Mouse (Mus musculus) ES-E14 (cell line): ENCODE results near the gene Aoah. TPM values are rescaled to one million over a fixed set of nuclear protein-coding genes. Genes with fewer than 3 reads are reported as not detected.

Experiments used
- DNase-seq: peaks from one replicate; pipeline ENCODE4 v3.0.0-alpha.2; 2013; ENCODE audit warnings: low read depth, low spot score
- H3K27ac ChIP-seq: 2 replicates; pipeline ENCODE4 v1.5.1; 2012; ENCODE audit warnings: low read depth, mild to moderate bottlenecking, low read length, moderate library complexity, mixed read lengths; ENCODE audit not compliant: poor library complexity, insufficient read depth, severe bottlenecking
- H3K36me3 ChIP-seq: 2 replicates; pipeline ENCODE4 v1.6.1; 2012; ENCODE audit warnings: mild to moderate bottlenecking, low read length, moderate library complexity, mixed read lengths; ENCODE audit not compliant: control insufficient read depth, poor library complexity, insufficient read depth, severe bottlenecking
- H3K4me1 ChIP-seq, 2 experiments: fragments of 150-350 bp in 1 of 2; sonication (generic) in 1 of 2; 2 replicates each; pipeline ENCODE4 v1.6.1; 2012; ENCODE audit warnings: low read length in 2 of 2, mild to moderate bottlenecking in 1 of 2, mixed read lengths in 1 of 2; ENCODE audit not compliant: control insufficient read depth in 2 of 2, insufficient read depth in 2 of 2, poor library complexity in 1 of 2
- H3K4me3 ChIP-seq, 2 experiments: fragments of 150-350 bp in 1 of 2; sonication (generic) in 1 of 2; 2 replicates each; pipeline ENCODE4 v1.5.1; 2012; ENCODE audit warnings: low read length in 2 of 2, low read depth in 1 of 2, mild to moderate bottlenecking in 1 of 2, mixed read lengths in 1 of 2; ENCODE audit not compliant: insufficient read depth in 1 of 2, poor library complexity in 1 of 2, severe bottlenecking in 1 of 2
- H3K9ac ChIP-seq: 2 replicates; pipeline ENCODE4 v1.6.1; 2012; ENCODE audit warnings: low read depth, mild to moderate bottlenecking, low read length, mixed read lengths; ENCODE audit not compliant: poor library complexity, insufficient read depth, severe bottlenecking
- H3K9me3 ChIP-seq: fragments of 150-350 bp; sonication (generic); 2 replicates; pipeline ENCODE4 v1.6.1; 2012; ENCODE audit warnings: low read depth, mild to moderate bottlenecking, low read length; ENCODE audit not compliant: control insufficient read depth, insufficient read depth
- CHD2 ChIP-seq: IDR thresholded peaks from 2 replicates; pipeline ENCODE4 v1.6.1; 2014; ENCODE audit warnings: mild to moderate bottlenecking, low read depth, low read length, inconsistent platforms
- HCFC1 ChIP-seq: IDR thresholded peaks from 2 replicates; pipeline ENCODE4 v1.6.1; 2012; ENCODE audit warnings: low read length, inconsistent platforms, borderline replicate concordance; ENCODE audit not compliant: insufficient read depth
- MAFK ChIP-seq: IDR thresholded peaks from 2 replicates; pipeline ENCODE4 v1.6.1; 2014; ENCODE audit warnings: mild to moderate bottlenecking, low read depth, low read length, inconsistent platforms; ENCODE audit not compliant: insufficient read depth
- ZC3H11A ChIP-seq: IDR thresholded peaks from 2 replicates; pipeline ENCODE4 v1.6.1; 2012; ENCODE audit warnings: low read depth, mild to moderate bottlenecking, inconsistent platforms, low read length, borderline replicate concordance
- ZNF384 ChIP-seq: IDR thresholded peaks from 2 replicates; pipeline ENCODE4 v1.6.1; 2012; ENCODE audit warnings: low read depth, low read length, inconsistent platforms
- in situ Hi-C, 2 experiments: fragments of 600-800 bp; cut with MboI; formaldehyde crosslinking; loops; one replicate each; pipeline ENCODE4 v1.15.1; 2025; ENCODE audit warnings: low sequenced_read_pairs in 2 of 2, inconsistent platforms in 1 of 2; ENCODE audit not compliant: unreplicated experiment in 2 of 2
- total RNA-seq: library from RNA; depleted of rRNA; stranded (reverse); fragments of 300-350 nt; gene quantifications from 2 replicates; pipeline ENCODE4 v1.2.3, GENCODE M21; 2012

The Aoah gene
- total RNA-seq, 1 experiment: 3.3 TPM

- no peaks in the 10 kb centered on the region for H3K9me3 ChIP-seq
- no peak overlapping the region for H3K27ac ChIP-seq
- in situ Hi-C loops: no loop called here
- H3K4me3 ChIP-seq: no peak overlapping the region
- H3K9ac ChIP-seq: no peak overlapping the region
- no peaks in the 10 kb centered on the region for H3K4me1 ChIP-seq
- TF ChIP-seq MAFK (no peak), CHD2 (no peak), ZNF384 (no peak), ZC3H11A (no peak)
- no peak for DNase-seq
- no peaks in the 10 kb centered on the region for H3K36me3 ChIP-seq
These were observed 34.8 kb downstream of the Aoah start for GRCm38 (mm10) chr13:20828728-20829127.

- TF ChIP-seq ZC3H11A (no peak), HCFC1 (no peak), MAFK (no peak), CHD2 (no peak), ZNF384 (no peak)
These were observed 35.4 kb downstream of the Aoah start for GRCm38 (mm10) chr13:20829181-20829900.

DNA sequence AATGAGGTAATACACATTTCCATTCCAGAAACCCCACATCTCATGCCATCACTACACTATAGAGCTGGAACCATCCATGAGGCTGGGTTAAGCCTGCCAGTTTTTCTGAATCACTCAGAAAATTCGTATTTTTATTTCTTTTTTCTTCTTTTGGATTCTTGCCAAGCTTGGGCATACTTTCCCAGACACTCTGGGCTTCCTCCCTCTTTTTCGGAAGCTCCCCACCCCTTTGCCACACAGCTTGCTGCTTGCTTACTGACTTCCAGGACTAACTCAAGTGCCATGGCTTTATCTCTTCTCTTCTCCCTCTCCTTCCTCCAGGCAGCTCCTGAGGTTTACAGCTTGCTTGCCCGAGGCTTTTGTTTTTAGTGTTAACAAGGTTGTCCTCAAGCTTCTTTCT, 62.0 kb downstream of the Aoah start:
- DNase-seq: no peak
- H3K27ac ChIP-seq: no peak overlapping the region
- no peaks in the 10 kb centered on the region for H3K9me3 ChIP-seq
- TF ChIP-seq ZC3H11A: no peak
- no peak for TF ChIP-seq HCFC1
- TF ChIP-seq MAFK: no peak
- no peak for TF ChIP-seq CHD2
- no peak for TF ChIP-seq ZNF384
- no peaks in the 10 kb centered on the region for H3K4me1 ChIP-seq
- H3K4me3 ChIP-seq: no peak overlapping the region
- in situ Hi-C loops: no loop called here
- no peaks in the 10 kb centered on the region for H3K36me3 ChIP-seq
- H3K9ac ChIP-seq: no peak overlapping the region

More at GRCm38 (mm10) chr13:20829181-20829900, 35.4 kb downstream of the Aoah start:
- no peak overlapping the region for H3K4me3 ChIP-seq
- no peaks in the 10 kb centered on the region for H3K4me1 ChIP-seq
- in situ Hi-C loops: no loop called here
- no peaks in the 10 kb centered on the region for H3K9me3 ChIP-seq
- no peak overlapping the region for H3K27ac ChIP-seq
- H3K9ac ChIP-seq: no peak overlapping the region
- no peaks in the 10 kb centered on the region for H3K36me3 ChIP-seq
- no peak for DNase-seq

DNA sequence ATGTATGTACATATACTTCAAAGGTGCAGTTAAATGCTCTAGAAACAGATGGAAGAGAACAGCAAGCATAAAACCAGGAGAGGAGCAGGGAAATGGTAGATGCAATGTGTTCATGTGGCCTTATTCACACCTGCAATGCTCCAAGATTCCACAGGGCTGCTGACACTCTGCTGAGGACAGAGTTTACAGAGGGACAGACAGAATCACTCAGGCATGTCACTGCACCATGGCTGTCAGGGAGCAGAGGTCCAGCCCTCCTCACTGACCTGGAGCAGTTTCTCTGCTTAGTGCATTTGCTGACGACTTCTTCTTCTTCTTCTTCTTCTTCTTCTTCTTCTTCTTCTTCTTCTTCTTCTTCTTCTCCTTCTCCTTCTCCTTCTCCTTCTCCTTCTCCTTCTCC, 105.5 kb downstream of the Aoah start:
- no peak for DNase-seq
- Histone ChIP-seq H3K27ac (no peak overlapping the region), H3K36me3 (no peaks in the 10 kb centered on the region), H3K4me1 (peaks cover 0 to 5% of the 10 kb centered on the region in 2 experiments; a peak in 1 of 4 replicates), H3K9me3 (no peaks in the 10 kb centered on the region), H3K9ac (no peak overlapping the region), H3K4me3 (no peak overlapping the region)
- in situ Hi-C loops: no loop called here
- no peak for TF ChIP-seq ZNF384
- no peak for TF ChIP-seq HCFC1
- TF ChIP-seq MAFK: no peak
- TF ChIP-seq ZC3H11A: no peak
- no peak for TF ChIP-seq CHD2

GRCm38 (mm10) chr13:20900396-20900971, 106.6 kb downstream of the Aoah start:
- Histone ChIP-seq H3K9ac (no peak overlapping the region), H3K4me3 (no peak overlapping the region), H3K27ac (no peak overlapping the region), H3K4me1 (peaks cover 0 to 8% of the 10 kb centered on the region in 2 experiments; a peak in 1 of 4 replicates), H3K9me3 (no peaks in the 10 kb centered on the region), H3K36me3 (no peaks in the 10 kb centered on the region)
- TF ChIP-seq HCFC1: no peak
- no peak for TF ChIP-seq MAFK
- no peak for TF ChIP-seq ZC3H11A
- no peak for TF ChIP-seq CHD2
- no peak for TF ChIP-seq ZNF384
- no peak for DNase-seq
- in situ Hi-C loops: no loop called here
